Mouse (Mus musculus): ENCODE data around the gene Prr12. TPM values are rescaled to one million over a fixed set of nuclear protein-coding genes. Genes with fewer than 3 reads are reported as not detected.
A peak's percentile ranks its signal among the peaks of the same experiment; 100 is the strongest.

The Prr12 gene
- polyA plus RNA-seq, 1 experiment, result 13.2 TPM

DNA sequence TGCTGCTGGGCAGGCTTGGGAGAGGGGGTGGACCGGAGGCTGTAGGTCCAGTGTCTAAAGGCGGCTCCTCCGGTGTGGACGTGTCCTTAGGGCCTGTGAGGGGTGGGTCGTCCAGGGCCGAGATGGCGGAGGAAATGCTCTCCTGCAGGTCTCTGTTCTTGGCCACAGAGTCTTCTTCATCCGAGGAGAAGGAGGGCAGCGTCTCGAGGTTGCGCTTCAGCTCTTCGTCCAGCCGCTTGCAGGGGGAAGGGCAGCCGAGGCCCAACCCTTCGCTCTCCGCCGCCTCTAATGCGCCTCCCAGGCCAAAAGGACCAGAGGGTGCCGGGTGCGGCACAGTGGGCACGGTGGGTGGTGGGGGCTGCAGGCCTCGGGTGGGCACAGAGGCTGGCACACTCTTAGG is 6.9 kb downstream of the Prr12 start:
- TF ChIP-seq POLR2A (IDR thresholded peaks at IDR 0.05; ENCODE audit: low read depth, low read length) (no peak), CTCF (IDR thresholded peaks at IDR 0.05; ENCODE audit: extremely low read depth, insufficient read length, insufficient replicate concordance, low read depth, low read length) (no peak)
- H3K4me1 ChIP-seq (ENCODE audit: control insufficient read depth, insufficient read depth, insufficient read length, low read length), result no peaks in the 10 kb centered on the region; the same call in 1 of the 2 replicates
- no peak overlapping the region for H3K27ac ChIP-seq (ENCODE audit: insufficient read depth, low read depth, low read length)
- H3K27me3 ChIP-seq (ENCODE audit: control insufficient read depth, insufficient read depth, low read length), result no peaks in the 10 kb centered on the region
- no peak overlapping the region for H3K4me3 ChIP-seq (ENCODE audit: low read depth, low read length)
- peaks cover 81% of the 10 kb centered on the region for H3K36me3 ChIP-seq (ENCODE audit: control insufficient read depth, insufficient read depth, low read length)
- 93% methylated on average over 22 of the region's 22 CpGs for WGBS

DNA sequence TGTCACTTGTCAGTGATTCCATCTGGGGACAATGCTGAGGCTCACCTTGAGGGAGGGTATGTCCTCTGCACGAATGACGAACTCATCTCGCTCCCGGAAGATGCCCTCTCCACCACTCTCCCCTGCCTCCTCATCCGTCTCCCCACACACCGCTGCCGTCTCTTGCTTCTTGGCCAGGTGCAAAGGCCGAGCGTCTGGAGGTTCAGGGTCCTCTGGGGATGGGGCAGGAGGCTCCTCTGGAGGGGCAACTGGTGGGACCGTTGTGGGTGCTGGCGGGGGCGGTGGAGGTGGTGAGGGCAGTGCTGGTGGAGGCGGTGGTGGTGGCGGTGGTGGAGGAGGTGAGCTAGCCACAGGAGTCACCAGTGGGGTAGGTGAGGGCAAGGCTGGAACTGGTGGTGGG is 9.4 kb downstream of the Prr12 start:
- peaks cover 69% of the 10 kb centered on the region for H3K36me3 ChIP-seq (ENCODE audit: control insufficient read depth, insufficient read depth, low read length)
- no peak overlapping the region for H3K27ac ChIP-seq (ENCODE audit: insufficient read depth, low read depth, low read length)
- H3K27me3 ChIP-seq (ENCODE audit: control insufficient read depth, insufficient read depth, low read length), result no peaks in the 10 kb centered on the region
- no peak overlapping the region for H3K4me3 ChIP-seq (ENCODE audit: low read depth, low read length)
- TF ChIP-seq POLR2A (IDR thresholded peaks at IDR 0.05; ENCODE audit: low read depth, low read length), result no peak
- TF ChIP-seq CTCF (IDR thresholded peaks at IDR 0.05; ENCODE audit: extremely low read depth, insufficient read length, insufficient replicate concordance, low read depth, low read length), result no peak
- WGBS, result 94% methylated on average over 14 of the region's 14 CpGs
- no peaks in the 10 kb centered on the region for H3K4me1 ChIP-seq (ENCODE audit: control insufficient read depth, insufficient read depth, insufficient read length, low read length)

DNA sequence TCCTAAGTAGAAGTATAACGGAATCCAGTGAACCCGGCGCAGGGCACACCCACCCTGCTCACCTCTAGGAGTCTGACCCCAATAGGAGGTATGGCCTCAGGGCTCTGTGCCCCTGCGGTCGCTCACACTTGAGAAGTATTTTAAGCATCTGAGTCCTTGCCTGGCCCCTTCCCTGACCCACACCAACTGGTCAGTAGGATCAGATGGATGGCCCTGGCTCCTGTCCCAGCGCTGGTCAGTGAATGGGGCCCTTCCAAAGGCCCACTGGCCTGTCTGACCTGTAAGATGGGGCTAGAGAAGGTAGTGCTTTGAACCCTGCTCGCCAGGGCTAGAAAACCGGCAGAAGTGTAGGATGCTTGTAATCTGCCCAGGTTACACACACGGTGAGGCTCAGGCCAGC is 11.8 kb downstream of the Prr12 start:
- Histone ChIP-seq H3K36me3 (ENCODE audit: control insufficient read depth, insufficient read depth, low read length) (peaks cover 49% of the 10 kb centered on the region), H3K27me3 (ENCODE audit: control insufficient read depth, insufficient read depth, low read length) (no peaks in the 10 kb centered on the region), H3K4me1 (ENCODE audit: control insufficient read depth, insufficient read depth, insufficient read length, low read length) (no peaks in the 10 kb centered on the region), H3K4me3 (ENCODE audit: low read depth, low read length) (no peak overlapping the region), H3K27ac (ENCODE audit: insufficient read depth, low read depth, low read length) (no peak overlapping the region)
- WGBS, result 92% methylated on average over 9 of the region's 9 CpGs
- no peak for TF ChIP-seq CTCF (IDR thresholded peaks at IDR 0.05; ENCODE audit: extremely low read depth, insufficient read length, insufficient replicate concordance, low read depth, low read length)
- TF ChIP-seq POLR2A (IDR thresholded peaks at IDR 0.05; ENCODE audit: low read depth, low read length), result no peak

DNA sequence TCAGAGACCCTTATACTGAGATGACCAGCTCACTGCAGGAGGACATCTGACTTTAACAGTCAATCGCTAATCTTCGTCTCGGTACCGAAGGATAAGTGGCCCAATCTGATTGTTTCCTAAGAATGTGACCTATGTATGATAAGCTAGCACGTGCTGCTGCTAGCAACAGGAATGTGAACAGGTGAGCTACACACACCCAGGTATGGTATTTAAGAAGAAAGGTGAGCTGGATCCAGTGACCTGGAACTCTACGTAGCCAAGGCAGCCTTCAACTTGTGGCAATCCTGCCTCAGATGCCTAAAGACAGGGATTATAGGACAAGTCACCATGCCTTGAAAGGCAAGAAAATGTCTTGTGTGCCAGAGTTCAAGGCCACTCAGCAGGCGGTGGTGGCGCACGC is 14.3 kb downstream of the Prr12 start:
- no peaks in the 10 kb centered on the region for H3K27me3 ChIP-seq (ENCODE audit: control insufficient read depth, insufficient read depth, low read length)
- 91% methylated on average over 9 of the region's 9 CpGs for WGBS
- no peaks in the 10 kb centered on the region for H3K4me1 ChIP-seq (ENCODE audit: control insufficient read depth, insufficient read depth, insufficient read length, low read length)
- no peak overlapping the region for H3K4me3 ChIP-seq (ENCODE audit: low read depth, low read length)
- TF ChIP-seq POLR2A (IDR thresholded peaks at IDR 0.05; ENCODE audit: low read depth, low read length), result no peak
- TF ChIP-seq CTCF (IDR thresholded peaks at IDR 0.05; ENCODE audit: extremely low read depth, insufficient read length, insufficient replicate concordance, low read depth, low read length), result no peak
- H3K36me3 ChIP-seq (ENCODE audit: control insufficient read depth, insufficient read depth, low read length), result peaks cover 47% of the 10 kb centered on the region
- H3K27ac ChIP-seq (ENCODE audit: insufficient read depth, low read depth, low read length), result no peak overlapping the region

DNA sequence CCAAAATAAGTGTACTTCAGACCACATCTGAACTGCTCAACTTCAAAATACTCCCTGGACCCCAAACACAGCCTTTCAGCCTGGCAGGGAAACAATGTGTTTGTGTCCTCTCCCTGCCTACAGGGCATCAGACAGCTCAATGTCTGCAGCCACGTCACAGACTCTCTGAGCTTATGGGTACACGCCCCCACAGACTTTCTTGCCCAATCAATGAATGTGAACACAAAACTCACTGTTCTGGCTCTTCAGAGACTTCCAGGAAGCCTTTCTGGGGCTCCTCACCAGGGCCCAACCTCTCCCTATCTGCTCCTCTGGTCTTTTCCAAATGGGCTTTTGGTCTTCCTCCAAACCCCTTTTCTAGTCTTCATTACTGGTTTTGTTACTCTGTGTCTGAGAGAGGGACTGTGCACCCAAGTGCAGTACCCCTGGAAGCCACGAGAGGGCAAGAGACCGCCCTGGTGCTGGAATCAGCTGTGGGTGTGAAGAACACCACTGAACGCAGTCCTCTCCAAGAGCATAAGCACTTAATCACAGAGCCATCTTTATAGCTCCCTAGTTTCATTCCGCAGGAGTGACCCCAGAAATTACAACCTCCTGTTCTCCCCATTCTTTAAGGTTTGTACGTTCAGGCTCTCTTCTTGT is 14.8 kb downstream of the Prr12 start:
- Histone ChIP-seq H3K4me1 (ENCODE audit: control insufficient read depth, insufficient read depth, insufficient read length, low read length) (no peaks in the 10 kb centered on the region), H3K27ac (ENCODE audit: insufficient read depth, low read depth, low read length) (no peak overlapping the region), H3K4me3 (ENCODE audit: low read depth, low read length) (no peak overlapping the region), H3K27me3 (ENCODE audit: control insufficient read depth, insufficient read depth, low read length) (no peaks in the 10 kb centered on the region), H3K36me3 (ENCODE audit: control insufficient read depth, insufficient read depth, low read length) (peaks cover 45% of the 10 kb centered on the region)
- whole genome bisulfite sequencing, result 51% methylated on average over 7 of the region's 7 CpGs
- TF ChIP-seq CTCF (IDR thresholded peaks at IDR 0.05; ENCODE audit: extremely low read depth, insufficient read length, insufficient replicate concordance, low read depth, low read length) (peak; percentile 86), POLR2A (IDR thresholded peaks at IDR 0.05; ENCODE audit: low read depth, low read length) (no peak)

DNA sequence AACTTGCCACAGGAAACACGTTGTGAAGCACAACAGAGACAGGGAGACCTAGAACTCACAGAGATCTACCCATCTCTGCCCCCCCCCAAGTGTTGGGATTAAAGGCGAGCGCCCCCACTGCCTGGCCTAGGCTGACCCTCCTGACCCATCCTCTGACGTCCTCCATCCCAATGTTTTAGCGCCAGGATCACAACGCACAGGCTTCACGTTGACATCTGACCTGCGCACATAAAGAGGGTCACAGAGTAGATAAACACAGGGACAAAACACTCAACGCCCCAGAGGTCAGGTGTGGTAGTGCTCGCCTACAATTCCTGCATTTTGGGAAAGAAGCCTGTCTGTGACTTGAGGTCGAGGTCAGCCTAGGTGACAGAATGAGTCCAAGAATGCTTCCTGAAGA is 16.0 kb downstream of the Prr12 start:
- Histone ChIP-seq H3K4me3 (ENCODE audit: low read depth, low read length) (no peak overlapping the region), H3K27ac (ENCODE audit: insufficient read depth, low read depth, low read length) (no peak overlapping the region), H3K4me1 (ENCODE audit: control insufficient read depth, insufficient read depth, insufficient read length, low read length) (no peaks in the 10 kb centered on the region), H3K36me3 (ENCODE audit: control insufficient read depth, insufficient read depth, low read length) (peaks cover 40% of the 10 kb centered on the region), H3K27me3 (ENCODE audit: control insufficient read depth, insufficient read depth, low read length) (no peaks in the 10 kb centered on the region)
- WGBS, result 84% methylated on average over 11 of the region's 11 CpGs
- TF ChIP-seq POLR2A (IDR thresholded peaks at IDR 0.05; ENCODE audit: low read depth, low read length) (no peak), CTCF (IDR thresholded peaks at IDR 0.05; ENCODE audit: extremely low read depth, insufficient read length, insufficient replicate concordance, low read depth, low read length) (no peak)

DNA sequence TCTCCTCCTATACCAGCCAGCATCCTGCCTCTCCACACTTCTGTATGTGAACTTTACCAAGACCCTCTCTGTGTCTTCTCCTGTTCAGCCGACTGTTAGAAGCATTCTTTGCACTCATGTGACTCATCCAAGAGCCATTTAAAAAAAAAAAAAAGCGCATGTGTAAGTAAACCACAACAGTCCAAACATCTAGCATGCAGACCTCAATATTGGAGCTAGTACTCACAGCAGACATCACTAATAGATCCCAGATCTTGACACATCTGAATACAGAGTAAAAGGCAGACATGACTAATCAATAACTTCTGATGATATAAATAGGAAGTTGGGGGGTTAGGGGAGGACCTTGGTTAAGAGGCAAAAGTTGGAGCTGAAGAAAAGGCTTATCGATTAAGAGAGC is 17.1 kb downstream of the Prr12 start:
- peaks cover 34% of the 10 kb centered on the region for H3K36me3 ChIP-seq (ENCODE audit: control insufficient read depth, insufficient read depth, low read length)
- H3K27ac ChIP-seq (ENCODE audit: insufficient read depth, low read depth, low read length), result no peak overlapping the region
- 80% methylated on average over 3 of the region's 3 CpGs for WGBS
- no peaks in the 10 kb centered on the region for H3K4me1 ChIP-seq (ENCODE audit: control insufficient read depth, insufficient read depth, insufficient read length, low read length)
- TF ChIP-seq CTCF (IDR thresholded peaks at IDR 0.05; ENCODE audit: extremely low read depth, insufficient read length, insufficient replicate concordance, low read depth, low read length), result no peak
- TF ChIP-seq POLR2A (IDR thresholded peaks at IDR 0.05; ENCODE audit: low read depth, low read length), result no peak
- no peaks in the 10 kb centered on the region for H3K27me3 ChIP-seq (ENCODE audit: control insufficient read depth, insufficient read depth, low read length)
- no peak overlapping the region for H3K4me3 ChIP-seq (ENCODE audit: low read depth, low read length)
